Mouse (Mus musculus): Measurements from ENCODE around the gene Cks2. TPM values are rescaled to one million over a fixed set of nuclear protein-coding genes. Genes with fewer than 3 reads are reported as not detected.
"Not testable (repeated sequence)": the region's sequence is repeated elsewhere in the genome, so short reads cannot be mapped to it uniquely, and the experiment has no call there.

Cks2 gene
- total RNA-seq, 1 experiment from 2014 or later, result 20.8 TPM

GRCm38 (mm10) chr13:51641424-51641823 lies 3.6 kb upstream of the Cks2 start:
- no peak for DNase-seq

- DNase-seq, result no peak
Measured at GRCm38 (mm10) chr13:51642171-51642778, 2.8 kb upstream of the Cks2 start.

GRCm38 (mm10) chr13:51643924-51644828 lies 856 bp upstream of the Cks2 start:
- no peak for DNase-seq

GRCm38 (mm10) chr13:51645872-51646271 lies 840 bp downstream of the Cks2 start:
- no peak for DNase-seq

- DNase-seq, result no peak
Measured at GRCm38 (mm10) chr13:51646362-51647027, 1.5 kb downstream of the Cks2 start.

- no peak for DNase-seq
Measured at GRCm38 (mm10) chr13:51647770-51648169, 2.7 kb downstream of the Cks2 start.

GRCm38 (mm10) chr13:51648237-51648636 lies 3.2 kb downstream of the Cks2 start:
- no peak for DNase-seq

- no peak for DNase-seq
Measured at GRCm38 (mm10) chr13:51649740-51650139, 4.7 kb downstream of the Cks2 start.

GRCm38 (mm10) chr13:51651408-51652064 lies 6.5 kb downstream of the Cks2 start, which contains the start of gene Secisbp2:
Gene Secisbp2 (plus strand): TSS chr13:51651697.
- DNase-seq, result peak; percentile 95

GRCm38 (mm10) chr13:51653159-51653558 lies 8.1 kb downstream of the Cks2 start:
- DNase-seq, result no peak

- no peak for DNase-seq
Measured at GRCm38 (mm10) chr13:51653961-51654360, 8.9 kb downstream of the Cks2 start.

- no peak for DNase-seq
Measured at GRCm38 (mm10) chr13:51656516-51657235, 11.6 kb downstream of the Cks2 start.

GRCm38 (mm10) chr13:51658094-51658493 lies 13.1 kb downstream of the Cks2 start:
- DNase-seq, result no peak

GRCm38 (mm10) chr13:51659573-51659972 lies 14.5 kb downstream of the Cks2 start:
- DNase-seq, result no peak

- DNase-seq, result no peak
Measured at GRCm38 (mm10) chr13:51663561-51663960, 18.5 kb downstream of the Cks2 start.

- DNase-seq, result not testable (repeated sequence)
Measured at GRCm38 (mm10) chr13:51668195-51668594, 23.2 kb downstream of the Cks2 start.

GRCm38 (mm10) chr13:51676641-51677040 lies 31.6 kb downstream of the Cks2 start:
- no peak for DNase-seq

GRCm38 (mm10) chr13:51677041-51677440 lies 32.0 kb downstream of the Cks2 start:
- DNase-seq, result no peak

- DNase-seq, result no peak
Measured at GRCm38 (mm10) chr13:51677630-51678185, 32.7 kb downstream of the Cks2 start.

GRCm38 (mm10) chr13:51678687-51679086 lies 33.7 kb downstream of the Cks2 start:
- no peak for DNase-seq

GRCm38 (mm10) chr13:51679332-51679731 lies 34.3 kb downstream of the Cks2 start:
- no peak for DNase-seq

Data from adrenal gland, postnatal 25 days (tissue).